Mouse (Mus musculus): ENCODE measurements around the gene Trmt5.

Gene Trmt5

GRCm38 (mm10) chr12:73286287-73287092 is at the start of gene Trmt5, which contains the start of gene Slc38a6:
Gene Trmt5 (minus strand): TSS chr12:73286710.
Gene Slc38a6 (plus strand): TSS chr12:73286779.
- DNase-seq: peak; percentile 90

GRCm38 (mm10) chr12:73334051-73334551 is 47.6 kb upstream of the Trmt5 start:
- no peak for DNase-seq

- DNase-seq: no peak
These were observed 46.2 kb upstream of the Trmt5 start for GRCm38 (mm10) chr12:73332701-73333100.

GRCm38 (mm10) chr12:73330236-73330635 is 43.7 kb upstream of the Trmt5 start:
- no peak for DNase-seq

GRCm38 (mm10) chr12:73328448-73329167 is 42.1 kb upstream of the Trmt5 start:
- no peak for DNase-seq

- no peak for DNase-seq
These were observed 40.9 kb upstream of the Trmt5 start for GRCm38 (mm10) chr12:73327381-73327780.

GRCm38 (mm10) chr12:73325617-73326016 is 39.1 kb upstream of the Trmt5 start:
- DNase-seq: no peak

GRCm38 (mm10) chr12:73325181-73325580 is 38.7 kb upstream of the Trmt5 start:
- DNase-seq: no peak

- DNase-seq: no peak
These were observed 38.2 kb upstream of the Trmt5 start for GRCm38 (mm10) chr12:73324742-73325141.

- no peak for DNase-seq
These were observed 37.7 kb upstream of the Trmt5 start for GRCm38 (mm10) chr12:73324180-73324586.

- no peak for DNase-seq
These were observed 31.5 kb upstream of the Trmt5 start for GRCm38 (mm10) chr12:73317706-73318686.

GRCm38 (mm10) chr12:73308711-73309110 is 22.2 kb upstream of the Trmt5 start:
- DNase-seq: no peak

GRCm38 (mm10) chr12:73307750-73308149 is 21.2 kb upstream of the Trmt5 start:
- no peak for DNase-seq

- DNase-seq: no peak
These were observed 18.1 kb upstream of the Trmt5 start for GRCm38 (mm10) chr12:73304636-73305035.

GRCm38 (mm10) chr12:73300531-73300930 is 14.0 kb upstream of the Trmt5 start:
- DNase-seq: no peak

GRCm38 (mm10) chr12:73298621-73299020 is 12.1 kb upstream of the Trmt5 start:
- DNase-seq: no peak

GRCm38 (mm10) chr12:73295505-73296140 is 9.1 kb upstream of the Trmt5 start:
- no peak for DNase-seq

GRCm38 (mm10) chr12:73294884-73295283 is 8.4 kb upstream of the Trmt5 start:
- no peak for DNase-seq

GRCm38 (mm10) chr12:73288626-73289025 is 2.1 kb upstream of the Trmt5 start:
- DNase-seq: no peak

- no peak for DNase-seq
These were observed 1.1 kb upstream of the Trmt5 start for GRCm38 (mm10) chr12:73287609-73288008.

GRCm38 (mm10) chr12:73274921-73275320 is 11.6 kb downstream of the Trmt5 start:
- no peak for DNase-seq

- no peak for DNase-seq
These were observed 16.6 kb downstream of the Trmt5 start for GRCm38 (mm10) chr12:73269933-73270332.
